Mouse (Mus musculus) ES-Bruce4 (cell line): ENCODE measurements around the gene Scel.

Experiments
- CTCF ChIP-seq: IDR thresholded peaks from one replicate; pipeline ENCODE4 v1.8.1; 2011; ENCODE audit warnings: low read depth, low read length
- POLR2A ChIP-seq: IDR thresholded peaks from one replicate; pipeline ENCODE4 v1.8.1; 2011; ENCODE audit warnings: low read length; ENCODE audit not compliant: insufficient read depth

DNA sequence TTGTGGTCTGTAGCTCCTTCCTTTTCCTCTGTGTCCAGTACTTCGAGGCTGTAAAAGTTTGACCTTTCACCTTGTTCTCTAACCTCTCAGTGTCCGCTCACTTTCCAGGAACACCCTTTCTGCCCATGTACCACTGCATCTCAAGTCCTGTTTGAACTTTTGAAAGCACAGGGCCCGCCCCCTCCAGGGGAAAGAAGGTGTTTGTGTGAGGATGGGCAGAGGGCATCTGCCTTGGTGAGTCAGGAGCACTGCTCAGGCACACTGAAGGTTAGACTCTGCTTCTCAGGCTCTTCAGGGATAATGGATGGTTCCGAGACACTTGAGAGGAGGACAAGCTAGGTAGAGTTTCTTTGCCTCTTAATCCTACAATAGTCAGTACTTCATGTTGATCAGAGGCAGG, 144.7 kb downstream of the Scel start:
- no peak for TF ChIP-seq POLR2A
- no peak for TF ChIP-seq CTCF
